Mouse (Mus musculus) liver, adult 2 months (tissue): ENCODE results near the gene Mdm4. TPM values are rescaled to one million over a fixed set of nuclear protein-coding genes. Genes with fewer than 3 reads are reported as not detected.
A peak's percentile ranks its signal among the peaks of the same experiment; 100 is the strongest.

Source experiments
- DNase-seq: peaks from one replicate; pipeline ENCODE4 v3.0.0-alpha.2; 2011; ENCODE audit warnings: low read depth, low spot score; ENCODE audit errors: extremely low read depth
- H3K27ac ChIP-seq: fragments of 200-500 bp; replicated peaks from 2 replicates; pipeline ENCODE4 v1.5.1; 2012; ENCODE audit warnings: low read depth, mild to moderate bottlenecking, control low read depth, inconsistent platforms, low read length; ENCODE audit not compliant: insufficient read depth
- H3K27me3 ChIP-seq: fragments of 200-500 bp; 2 replicates; pipeline ENCODE4 v1.6.1; 2012; ENCODE audit warnings: mild to moderate bottlenecking, moderate library complexity, low read length, inconsistent platforms; ENCODE audit not compliant: control insufficient read depth, insufficient read depth
- H3K36me3 ChIP-seq: fragments of 200-500 bp; 2 replicates; pipeline ENCODE4 v1.6.1; 2012; ENCODE audit warnings: low read length, inconsistent platforms; ENCODE audit not compliant: control insufficient read depth, insufficient read depth
- H3K4me1 ChIP-seq: fragments of 200-500 bp; 2 replicates; pipeline ENCODE4 v1.6.1; 2011; ENCODE audit warnings: low read length; ENCODE audit not compliant: control insufficient read depth, insufficient read depth
- H3K4me3 ChIP-seq: fragments of 200-500 bp; 2 replicates; pipeline ENCODE4 v1.5.1; 2011; ENCODE audit warnings: low read depth, mild to moderate bottlenecking, control low read depth, low read length, moderate library complexity; ENCODE audit not compliant: insufficient read depth
- H3K79me2 ChIP-seq: fragments of 200-500 bp; 2 replicates; pipeline ENCODE4 v1.6.1; 2012; ENCODE audit warnings: inconsistent platforms, mild to moderate bottlenecking, low read length, moderate library complexity; ENCODE audit not compliant: control insufficient read depth, insufficient read depth
- H3K9ac ChIP-seq: fragments of 200-500 bp; 2 replicates; pipeline ENCODE4 v1.6.1; 2012; ENCODE audit warnings: low read depth, mild to moderate bottlenecking, control low read depth, inconsistent platforms, low read length
- CTCF ChIP-seq: fragments of 200-500 bp; IDR thresholded peaks from 2 replicates; pipeline ENCODE4 v1.5.1; 2011; ENCODE audit warnings: low read depth, low read length, control low read depth
- POLR2A ChIP-seq: fragments of 200-500 bp; IDR thresholded peaks from 2 replicates; pipeline ENCODE4 v1.6.1; 2011; ENCODE audit warnings: low read length, control low read depth; ENCODE audit not compliant: insufficient read depth; ENCODE audit errors: extremely low read depth
- WGBS: fragments of 180-500 bp; shearing (Covaris S2); methylation state at CpG from one replicate; pipeline ENCODE4 v1.1.7; 2018; 5-methylcytosine and 5-hydroxymethylcytosine counted together
- polyA plus RNA-seq: library from polyadenylated mRNA; depleted of rRNA; stranded (reverse); fragments of >200 nt; gene quantifications from 2 replicates; pipeline ENCODE4 v1.2.3, GENCODE M21; 2012
- total RNA-seq: library from RNA; depleted of rRNA; stranded (reverse); fragments of >200 nt; gene quantifications from 2 replicates; pipeline ENCODE4 v1.2.3, GENCODE M21; 2014

Gene Mdm4
- total and polyA plus RNA-seq, 2 experiments = 14.3 to 41.8 TPM

GRCm38 (mm10) chr1:132932421-132932820 is 97.9 kb downstream of the Mdm4 start:
- Histone ChIP-seq H3K4me1 (no peaks in the 10 kb centered on the region), H3K27me3 (no peaks in the 10 kb centered on the region), H3K79me2 (no peaks in the 10 kb centered on the region), H3K36me3 (no peaks in the 10 kb centered on the region), H3K9ac (no peak overlapping the region), H3K27ac (no peak overlapping the region), H3K4me3 (no peak overlapping the region)
- TF ChIP-seq CTCF = no peak
- no peak for TF ChIP-seq POLR2A
- DNase-seq = peak; percentile 4
- 57% methylated on average over 2 of the region's 2 CpGs for WGBS

- Histone ChIP-seq H3K4me1 (no peaks in the 10 kb centered on the region), H3K27me3 (no peaks in the 10 kb centered on the region), H3K79me2 (no peaks in the 10 kb centered on the region), H3K4me3 (no peak overlapping the region), H3K27ac (no peak overlapping the region), H3K36me3 (no peaks in the 10 kb centered on the region), H3K9ac (no peak overlapping the region)
- TF ChIP-seq CTCF (no peak), POLR2A (no peak)
- no peak for DNase-seq
- whole genome bisulfite sequencing = 89% methylated on average over 4 of the region's 4 CpGs
These were observed 100.1 kb downstream of the Mdm4 start for GRCm38 (mm10) chr1:132930291-132930690.

- Histone ChIP-seq H3K27me3 (no peaks in the 10 kb centered on the region), H3K36me3 (no peaks in the 10 kb centered on the region), H3K4me1 (no peaks in the 10 kb centered on the region), H3K4me3 (no peak overlapping the region), H3K79me2 (no peaks in the 10 kb centered on the region), H3K9ac (no peak overlapping the region), H3K27ac (no peak overlapping the region)
- TF ChIP-seq POLR2A (no peak), CTCF (no peak)
- DNase-seq = no peak
- WGBS = 78% methylated on average over 3 of the region's 3 CpGs
These were observed 101.5 kb downstream of the Mdm4 start for GRCm38 (mm10) chr1:132928907-132929250.

GRCm38 (mm10) chr1:132928032-132928906 is 102.1 kb downstream of the Mdm4 start:
- TF ChIP-seq POLR2A (no peak), CTCF (no peak)
- Histone ChIP-seq H3K4me1 (no peaks in the 10 kb centered on the region), H3K27me3 (no peaks in the 10 kb centered on the region), H3K27ac (no peak overlapping the region), H3K79me2 (no peaks in the 10 kb centered on the region), H3K4me3 (no peak overlapping the region), H3K9ac (no peak overlapping the region), H3K36me3 (no peaks in the 10 kb centered on the region)
- no peak for DNase-seq
- WGBS = 63% methylated on average over 19 of the region's 19 CpGs

- no peak overlapping the region for H3K4me3 ChIP-seq
- no peak overlapping the region for H3K9ac ChIP-seq
- 84% methylated on average over 7 of the region's 7 CpGs for WGBS
- no peak overlapping the region for H3K27ac ChIP-seq
- DNase-seq = no peak
- no peaks in the 10 kb centered on the region for H3K36me3 ChIP-seq
- no peaks in the 10 kb centered on the region for H3K79me2 ChIP-seq
- TF ChIP-seq CTCF = no peak
- TF ChIP-seq POLR2A = no peak
- H3K27me3 ChIP-seq = no peaks in the 10 kb centered on the region
- no peaks in the 10 kb centered on the region for H3K4me1 ChIP-seq
These were observed 105.1 kb downstream of the Mdm4 start for GRCm38 (mm10) chr1:132925270-132925669.

GRCm38 (mm10) chr1:132922257-132922656 is 108.1 kb downstream of the Mdm4 start:
- no peak overlapping the region for H3K4me3 ChIP-seq
- TF ChIP-seq POLR2A (no peak), CTCF (no peak)
- no peaks in the 10 kb centered on the region for H3K27me3 ChIP-seq
- no peak overlapping the region for H3K27ac ChIP-seq
- DNase-seq = no peak
- no peaks in the 10 kb centered on the region for H3K79me2 ChIP-seq
- no peak overlapping the region for H3K9ac ChIP-seq
- H3K36me3 ChIP-seq = no peaks in the 10 kb centered on the region
- H3K4me1 ChIP-seq = no peaks in the 10 kb centered on the region
- 94% methylated on average over 9 of the region's 9 CpGs for WGBS
